Mouse (Mus musculus) heart, adult 2 months (tissue): ENCODE measurements around the gene 4921504E06Rik.

Experiments used
- CTCF ChIP-seq: fragments of 200-600 bp; IDR thresholded peaks from 2 replicates; pipeline ENCODE4 v1.8.1; 2022; ENCODE audit warnings: antibody characterized with exemption, mild to moderate bottlenecking, moderate library complexity
- POLR2A ChIP-seq: fragments of 200-500 bp; IDR thresholded peaks from 2 replicates; pipeline ENCODE4 v1.6.1; 2011; ENCODE audit warnings: mild to moderate bottlenecking, low read depth, low read length, control low read depth; ENCODE audit not compliant: insufficient read depth

DNA sequence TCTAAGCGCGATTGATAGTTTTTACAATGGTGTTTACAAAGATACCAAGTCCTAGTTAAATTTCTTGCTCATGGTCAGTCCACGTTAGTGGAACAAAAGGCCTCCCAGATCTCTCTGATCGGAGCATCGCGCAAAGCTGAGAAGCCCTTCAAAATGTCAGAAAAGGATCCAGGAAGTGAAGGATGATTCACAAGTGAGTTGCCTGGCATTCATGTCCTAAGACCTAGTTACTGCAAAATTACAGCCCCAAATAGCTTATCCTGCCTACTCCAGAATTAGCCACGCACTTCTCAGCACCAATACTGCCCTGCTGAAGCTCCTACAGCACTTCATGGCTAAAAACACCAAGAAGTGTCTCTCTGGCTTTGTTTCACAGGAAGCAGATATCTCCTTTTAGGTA is 41.1 kb upstream of the 4921504E06Rik start:
- TF ChIP-seq CTCF (no peak), POLR2A (no peak)
